Mouse (Mus musculus): ENCODE measurements at regions not wholly inside any gene's neighbourhood (a gene's known extent, or its start where the extent isn't known, plus 50 kb on each side); places are given as distances from the start of the nearest gene placed in this dataset.
"Not testable (repeated sequence)": the region's sequence is repeated elsewhere in the genome, so short reads cannot be mapped to it uniquely, and the experiment has no call there.

- TF ChIP-seq CTCF (IDR thresholded peaks at IDR 0.05; ENCODE audit: borderline replicate concordance, extremely low read depth, insufficient read depth, insufficient read length); POLR2A (IDR thresholded peaks at IDR 0.05; ENCODE audit: borderline replicate concordance, extremely low read depth, insufficient read depth, insufficient read length, poor library complexity, severe bottlenecking): not testable (repeated sequence)
These were observed 214.2 kb upstream of the G2e3 start for GRCm38 (mm10) chr12:51133676-51134075.

Measured in brain, embryonic 14.5 days (tissue).